Mouse (Mus musculus): ENCODE data around the gene Scarb2. TPM values are rescaled to one million over a fixed set of nuclear protein-coding genes. Genes with fewer than 3 reads are reported as not detected.

Gene Scarb2
- polyA plus RNA-seq, 1 experiment from 2014 or later, result 23.5 TPM

DNA sequence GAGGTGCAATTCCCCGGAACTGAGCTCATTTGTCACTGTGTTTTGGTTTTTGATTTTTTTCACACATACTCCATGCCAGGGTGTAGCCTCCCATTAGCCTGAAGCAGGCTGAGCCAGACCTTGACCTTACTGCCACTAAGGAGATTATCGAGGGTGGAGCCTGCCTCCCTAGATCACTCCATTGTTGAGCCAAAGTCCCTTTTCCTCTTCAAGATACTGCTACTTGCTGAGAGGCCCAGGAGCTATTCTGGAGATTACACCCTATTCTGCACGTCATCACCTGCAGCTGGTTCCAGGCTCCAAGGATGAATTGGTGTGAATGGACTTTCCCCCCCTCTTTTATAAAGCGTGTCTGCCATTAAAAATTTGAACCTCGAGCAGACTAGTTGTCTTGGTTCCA lies 5.4 kb upstream of the Scarb2 start:
- Histone ChIP-seq H3K9me3 (ENCODE audit: control insufficient read depth, low read length) (no peaks in the 10 kb centered on the region), H3K4me2 (ENCODE audit: low read length) (no peak overlapping the region), H3K27ac (ENCODE audit: low read depth, low read length) (no peak overlapping the region), H3K36me3 (ENCODE audit: control insufficient read depth, insufficient read depth, low read length) (no peaks in the 10 kb centered on the region), H3K4me1 (ENCODE audit: control insufficient read depth, insufficient read depth, low read depth, low read length) (no peaks in the 10 kb centered on the region), H3K4me3 (ENCODE audit: low read length) (no peak overlapping the region), H3K27me3 (replicated peaks; ENCODE audit: control insufficient read depth, insufficient read depth, low read length) (no peaks in the 10 kb centered on the region), H3K9ac (ENCODE audit: low read depth, low read length) (no peak overlapping the region)
- no peak for ATAC-seq
- WGBS, result 94% methylated on average over 5 of the region's 5 CpGs

DNA sequence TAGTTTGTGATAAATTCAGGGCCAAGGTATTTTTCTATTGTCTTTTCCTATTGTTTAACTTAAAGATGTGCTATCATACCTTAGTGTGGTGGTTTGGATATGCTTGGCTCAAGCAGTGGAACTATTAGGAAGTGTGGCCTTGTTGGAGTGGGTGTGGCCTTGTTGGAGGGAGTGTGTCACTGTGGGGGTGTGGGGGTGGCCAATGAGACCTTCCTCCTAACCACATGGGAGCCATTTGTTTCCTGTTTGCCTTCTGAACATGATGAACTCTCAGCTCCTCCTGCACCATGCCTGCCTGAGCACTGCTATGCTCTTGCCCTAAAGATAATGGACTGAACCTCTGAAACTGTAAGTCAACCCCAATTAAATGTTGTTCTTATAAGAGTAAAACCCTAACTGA lies 4.6 kb upstream of the Scarb2 start:
- H3K4me3 ChIP-seq (ENCODE audit: low read length), result no peak overlapping the region
- peaks cover 4% of the 10 kb centered on the region for H3K4me1 ChIP-seq (ENCODE audit: control insufficient read depth, insufficient read depth, low read depth, low read length)
- no peaks in the 10 kb centered on the region for H3K9me3 ChIP-seq (ENCODE audit: control insufficient read depth, low read length)
- ATAC-seq, result no peak
- H3K27me3 ChIP-seq (replicated peaks; ENCODE audit: control insufficient read depth, insufficient read depth, low read length), result no peaks in the 10 kb centered on the region
- no peak overlapping the region for H3K4me2 ChIP-seq (ENCODE audit: low read length)
- no peaks in the 10 kb centered on the region for H3K36me3 ChIP-seq (ENCODE audit: control insufficient read depth, insufficient read depth, low read length)
- H3K9ac ChIP-seq (ENCODE audit: low read depth, low read length), result no peak overlapping the region
- no peak overlapping the region for H3K27ac ChIP-seq (ENCODE audit: low read depth, low read length)

- no peak for ATAC-seq
- H3K9me3 ChIP-seq (ENCODE audit: control insufficient read depth, low read length), result no peaks in the 10 kb centered on the region
- H3K36me3 ChIP-seq (ENCODE audit: control insufficient read depth, insufficient read depth, low read length), result no peaks in the 10 kb centered on the region
- 90% methylated on average over 5 of the region's 5 CpGs for WGBS
- no peaks in the 10 kb centered on the region for H3K27me3 ChIP-seq (replicated peaks; ENCODE audit: control insufficient read depth, insufficient read depth, low read length)
- H3K4me3 ChIP-seq (ENCODE audit: low read length), result no peak overlapping the region
- H3K27ac ChIP-seq (ENCODE audit: low read depth, low read length), result no peak overlapping the region
- H3K4me2 ChIP-seq (ENCODE audit: low read length), result no peak overlapping the region
- H3K4me1 ChIP-seq (ENCODE audit: control insufficient read depth, insufficient read depth, low read depth, low read length), result peaks cover 8% of the 10 kb centered on the region
- no peak overlapping the region for H3K9ac ChIP-seq (ENCODE audit: low read depth, low read length)
Observed at GRCm38 (mm10) chr5:92508853-92509252, 2.2 kb upstream of the Scarb2 start.

GRCm38 (mm10) chr5:92506301-92506729 lies 318 bp downstream of the Scarb2 start:
- H3K27ac ChIP-seq (ENCODE audit: low read depth, low read length), result peak overlapping the region; percentile 98
- H3K9me3 ChIP-seq (ENCODE audit: control insufficient read depth, low read length), result no peaks in the 10 kb centered on the region
- H3K9ac ChIP-seq (ENCODE audit: low read depth, low read length), result peak overlapping the region; percentile 90; the same call in 1 of the 2 replicates
- no peaks in the 10 kb centered on the region for H3K27me3 ChIP-seq (replicated peaks; ENCODE audit: control insufficient read depth, insufficient read depth, low read length)
- ATAC-seq, result no peak
- peak overlapping the region; percentile 81 for H3K4me2 ChIP-seq (ENCODE audit: low read length)
- H3K4me1 ChIP-seq (ENCODE audit: control insufficient read depth, insufficient read depth, low read depth, low read length), result peaks cover 20% of the 10 kb centered on the region
- peak overlapping the region; percentile 68 for H3K4me3 ChIP-seq (ENCODE audit: low read length)
- 25% methylated on average over 4 of the region's 4 CpGs for WGBS
- H3K36me3 ChIP-seq (ENCODE audit: control insufficient read depth, insufficient read depth, low read length), result no peaks in the 10 kb centered on the region

GRCm38 (mm10) chr5:92505402-92505865 lies 1.2 kb downstream of the Scarb2 start:
- no peaks in the 10 kb centered on the region for H3K36me3 ChIP-seq (ENCODE audit: control insufficient read depth, insufficient read depth, low read length)
- no peaks in the 10 kb centered on the region for H3K27me3 ChIP-seq (replicated peaks; ENCODE audit: control insufficient read depth, insufficient read depth, low read length)
- peak overlapping the region; percentile 98 for H3K27ac ChIP-seq (ENCODE audit: low read depth, low read length)
- 0% methylated on average over 34 of the region's 48 CpGs for WGBS
- H3K4me1 ChIP-seq (ENCODE audit: control insufficient read depth, insufficient read depth, low read depth, low read length), result peaks cover 20% of the 10 kb centered on the region
- ATAC-seq, result peak; percentile 97
- H3K9me3 ChIP-seq (ENCODE audit: control insufficient read depth, low read length), result no peaks in the 10 kb centered on the region
- peak overlapping the region; percentile 90 for H3K9ac ChIP-seq (ENCODE audit: low read depth, low read length)
- H3K4me3 ChIP-seq (ENCODE audit: low read length), result peak overlapping the region; percentile 68
- peak overlapping the region; percentile 81 for H3K4me2 ChIP-seq (ENCODE audit: low read length)

DNA sequence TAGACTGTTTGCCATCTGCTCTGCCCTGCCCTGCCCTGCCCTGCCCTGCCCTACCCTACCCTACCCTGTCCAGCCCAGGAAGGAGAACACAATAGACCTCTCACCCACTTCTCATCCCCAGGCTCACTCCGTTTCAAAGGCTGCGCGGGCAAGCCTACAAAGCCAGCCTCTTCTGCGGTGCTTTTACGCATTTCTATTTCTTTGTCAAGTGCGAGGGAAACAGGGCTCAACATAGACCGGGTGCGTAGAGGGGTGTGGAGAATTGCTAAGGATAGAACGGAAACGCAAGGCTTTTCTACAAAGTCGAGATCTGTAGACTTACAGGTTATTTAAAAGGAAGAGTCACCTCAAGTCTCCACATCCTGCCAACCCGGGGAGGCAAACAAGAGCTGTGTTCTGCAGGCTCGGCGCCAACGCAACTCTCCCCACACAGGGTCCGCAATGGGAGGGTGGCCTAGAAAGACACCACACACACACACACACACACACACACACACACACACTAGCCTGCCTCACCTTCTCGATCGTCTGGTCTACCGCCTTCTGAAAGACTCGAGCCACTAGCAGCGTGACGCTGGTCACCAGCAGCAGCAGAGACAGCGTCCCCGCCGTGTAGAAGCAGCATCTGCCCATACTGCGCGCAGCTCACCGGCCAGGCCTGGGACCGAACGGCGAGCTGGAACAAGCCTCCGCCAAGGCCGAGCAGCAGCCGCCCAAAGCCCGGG lies 1.8 kb downstream of the Scarb2 start:
- peak overlapping the region; percentile 68 for H3K4me3 ChIP-seq (ENCODE audit: low read length)
- no peaks in the 10 kb centered on the region for H3K36me3 ChIP-seq (ENCODE audit: control insufficient read depth, insufficient read depth, low read length)
- peak overlapping the region; percentile 98 for H3K27ac ChIP-seq (ENCODE audit: low read depth, low read length)
- H3K9me3 ChIP-seq (ENCODE audit: control insufficient read depth, low read length), result no peaks in the 10 kb centered on the region
- ATAC-seq, result peak; percentile 87
- WGBS, result 0% methylated on average over 35 of the region's 35 CpGs
- H3K4me2 ChIP-seq (ENCODE audit: low read length), result peak overlapping the region; percentile 81
- peaks cover 20% of the 10 kb centered on the region for H3K4me1 ChIP-seq (ENCODE audit: control insufficient read depth, insufficient read depth, low read depth, low read length)
- H3K27me3 ChIP-seq (replicated peaks; ENCODE audit: control insufficient read depth, insufficient read depth, low read length), result no peaks in the 10 kb centered on the region
- H3K9ac ChIP-seq (ENCODE audit: low read depth, low read length), result peak overlapping the region; percentile 90

DNA sequence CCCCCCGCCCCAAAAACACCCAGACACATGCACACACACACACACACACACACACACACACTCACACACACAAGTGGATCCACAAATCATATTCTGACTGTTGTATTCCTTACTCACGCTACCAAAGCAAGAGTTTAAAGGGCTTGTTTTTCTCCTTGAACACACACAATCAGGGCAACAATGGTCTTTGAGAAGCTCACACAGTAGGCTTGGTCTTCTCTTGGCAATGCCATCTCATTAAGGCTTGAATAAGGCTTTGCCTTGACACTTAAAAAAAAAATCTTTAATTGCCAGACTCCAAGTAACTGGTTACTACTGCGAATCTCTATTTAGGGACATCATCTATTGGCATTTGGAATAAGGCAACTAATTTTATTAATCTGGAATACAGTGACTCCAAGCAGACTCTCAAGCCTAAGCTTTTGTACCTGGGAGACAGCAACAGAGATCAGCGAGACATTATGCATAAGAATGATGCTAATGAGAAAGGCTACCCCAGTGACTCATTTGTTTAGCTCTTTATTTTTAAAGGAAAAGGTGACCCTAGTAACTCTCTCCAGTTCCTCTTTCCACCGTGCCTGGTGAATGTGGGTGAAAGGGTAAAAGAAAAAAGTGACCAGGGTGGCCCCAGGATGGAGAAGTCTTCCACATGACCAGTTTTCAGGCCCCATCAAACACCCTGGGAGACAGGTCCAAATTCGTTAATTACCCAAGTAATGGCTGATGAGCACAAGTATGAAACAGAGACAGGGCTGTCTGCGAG lies 2.6 kb downstream of the Scarb2 start:
- H3K27me3 ChIP-seq (replicated peaks; ENCODE audit: control insufficient read depth, insufficient read depth, low read length), result no peaks in the 10 kb centered on the region
- H3K9me3 ChIP-seq (ENCODE audit: control insufficient read depth, low read length), result no peaks in the 10 kb centered on the region
- peak overlapping the region; percentile 90 for H3K9ac ChIP-seq (ENCODE audit: low read depth, low read length)
- H3K4me3 ChIP-seq (ENCODE audit: low read length), result peak overlapping the region; percentile 68
- 24% methylated on average over 7 of the region's 7 CpGs for WGBS
- H3K36me3 ChIP-seq (ENCODE audit: control insufficient read depth, insufficient read depth, low read length), result no peaks in the 10 kb centered on the region
- peaks cover 25% of the 10 kb centered on the region for H3K4me1 ChIP-seq (ENCODE audit: control insufficient read depth, insufficient read depth, low read depth, low read length)
- H3K4me2 ChIP-seq (ENCODE audit: low read length), result peak overlapping the region; percentile 81
- peak overlapping the region; percentile 98 for H3K27ac ChIP-seq (ENCODE audit: low read depth, low read length)
- no peak for ATAC-seq

DNA sequence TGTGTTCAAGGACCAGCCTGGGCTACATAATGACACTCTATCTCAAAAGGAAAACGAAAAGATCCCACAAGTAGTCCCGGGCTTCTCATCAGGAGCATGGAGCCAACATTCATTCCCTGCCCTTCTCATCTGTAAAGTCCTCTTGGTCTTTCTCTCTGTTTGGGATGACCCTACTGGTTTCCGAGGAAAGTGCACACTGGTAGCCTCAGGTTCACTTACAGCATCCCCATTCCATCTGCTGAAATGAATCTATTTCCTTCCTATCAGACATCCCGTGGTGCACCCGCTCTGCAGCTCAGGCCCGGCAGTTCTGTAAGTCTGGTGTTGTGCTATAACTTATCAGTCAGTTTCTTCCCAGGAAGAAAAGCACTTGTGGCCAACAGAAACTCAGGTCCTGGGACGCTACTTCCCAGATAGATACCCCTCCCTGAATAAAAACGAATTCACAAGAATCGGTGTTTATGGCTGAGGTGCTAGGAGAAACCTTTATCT lies 3.2 kb downstream of the Scarb2 start:
- no peak overlapping the region for H3K27ac ChIP-seq (ENCODE audit: low read depth, low read length)
- H3K4me3 ChIP-seq (ENCODE audit: low read length), result peak overlapping the region; percentile 68
- H3K9ac ChIP-seq (ENCODE audit: low read depth, low read length), result no peak overlapping the region; the same call in 1 of the 2 replicates
- WGBS, result 70% methylated on average over 9 of the region's 9 CpGs
- H3K4me1 ChIP-seq (ENCODE audit: control insufficient read depth, insufficient read depth, low read depth, low read length), result peaks cover 30% of the 10 kb centered on the region
- peak overlapping the region; percentile 81 for H3K4me2 ChIP-seq (ENCODE audit: low read length)
- no peaks in the 10 kb centered on the region for H3K9me3 ChIP-seq (ENCODE audit: control insufficient read depth, low read length)
- ATAC-seq, result no peak
- no peaks in the 10 kb centered on the region for H3K36me3 ChIP-seq (ENCODE audit: control insufficient read depth, insufficient read depth, low read length)
- H3K27me3 ChIP-seq (replicated peaks; ENCODE audit: control insufficient read depth, insufficient read depth, low read length), result no peaks in the 10 kb centered on the region

GRCm38 (mm10) chr5:92499378-92499777 lies 7.3 kb downstream of the Scarb2 start:
- H3K27me3 ChIP-seq (replicated peaks; ENCODE audit: control insufficient read depth, insufficient read depth, low read length), result no peaks in the 10 kb centered on the region
- no peak overlapping the region for H3K4me2 ChIP-seq (ENCODE audit: low read length)
- ATAC-seq, result no peak
- WGBS, result 52% methylated on average over 3 of the region's 3 CpGs
- H3K9ac ChIP-seq (ENCODE audit: low read depth, low read length), result no peak overlapping the region
- H3K9me3 ChIP-seq (ENCODE audit: control insufficient read depth, low read length), result no peaks in the 10 kb centered on the region
- peaks cover 24% of the 10 kb centered on the region for H3K4me1 ChIP-seq (ENCODE audit: control insufficient read depth, insufficient read depth, low read depth, low read length)
- H3K27ac ChIP-seq (ENCODE audit: low read depth, low read length), result no peak overlapping the region
- no peaks in the 10 kb centered on the region for H3K36me3 ChIP-seq (ENCODE audit: control insufficient read depth, insufficient read depth, low read length)
- no peak overlapping the region for H3K4me3 ChIP-seq (ENCODE audit: low read length)
